7 mouse cellular contexts compared by ENCODE assay signal in the genomic region with DNA sequence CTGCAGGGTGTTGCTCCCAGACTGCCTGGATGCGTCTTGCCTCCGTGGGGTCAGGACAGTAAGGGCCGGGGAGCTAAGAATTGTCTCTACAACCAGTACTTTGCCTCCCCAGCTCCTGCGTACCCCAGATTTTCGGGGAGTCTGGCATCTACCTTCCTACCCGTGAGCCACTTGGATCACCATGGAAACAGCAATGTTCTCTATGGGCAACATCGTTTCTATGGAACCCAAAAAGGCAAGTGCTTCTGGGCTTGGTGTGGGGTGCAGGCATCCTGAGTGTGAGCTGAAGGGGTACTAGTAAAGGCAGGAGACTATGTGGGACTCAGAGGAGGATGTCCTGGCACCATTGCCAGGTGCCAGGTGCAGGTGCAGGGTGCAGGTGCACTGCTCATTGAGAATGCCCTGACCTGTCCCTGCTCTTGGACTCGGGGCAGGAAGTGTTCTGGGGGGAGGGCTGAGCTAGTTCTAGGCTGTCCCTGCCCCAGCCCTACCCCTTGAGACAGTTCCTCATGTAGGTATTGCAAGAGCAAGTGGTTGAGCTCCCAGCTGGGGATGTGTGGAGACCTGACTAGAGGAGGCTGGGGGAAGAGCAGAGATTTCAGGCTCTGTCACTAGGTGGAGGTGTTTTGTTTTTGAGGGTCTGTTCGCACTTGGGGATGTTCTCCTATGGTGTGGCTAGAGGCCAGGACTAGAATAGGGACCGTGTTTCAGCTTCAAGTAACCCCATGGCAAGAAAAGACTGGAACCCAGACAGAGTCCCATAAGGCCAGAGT. TPM values are rescaled to one million over a fixed set of nuclear protein-coding genes. Genes with fewer than 3 reads are reported as not detected.
DNase-seq lines count a peak whose midpoint lies in the region; ATAC-seq lines count a peak whose summit lies in the region.

No protein-coding gene starts in this region.

- H3K27ac ChIP-seq in midbrain, embryonic 10.5 days (replicated peaks), result peak overlapping the region; percentile 60; the same call in 1 of the 2 replicates
- H3K27ac ChIP-seq in midbrain, embryonic 11.5 days (ENCODE audit: low read depth, low read length), result no peak overlapping the region
- peak overlapping the region; percentile 25; the same call in 1 of the 2 replicates for H3K27ac ChIP-seq in forebrain, embryonic 12.5 days
- H3K27ac ChIP-seq in limb, embryonic 10.5 days, result peak overlapping the region; percentile 38

- ATAC-seq in midbrain, embryonic 11.5 days (ENCODE audit: low FRiP score), result no peak
- no peak for ATAC-seq in forebrain, embryonic 12.5 days (ENCODE audit: low FRiP score)

- no peak overlapping the region for H3K4me2 ChIP-seq in midbrain, embryonic 11.5 days
- H3K4me2 ChIP-seq in forebrain, embryonic 12.5 days, result no peak overlapping the region

- no peaks in the 10 kb centered on the region for H3K9me3 ChIP-seq in midbrain, embryonic 10.5 days (replicated peaks)
- H3K9me3 ChIP-seq in midbrain, embryonic 11.5 days (ENCODE audit: control insufficient read depth, low read length), result no peaks in the 10 kb centered on the region
- H3K9me3 ChIP-seq in forebrain, embryonic 12.5 days, result no peaks in the 10 kb centered on the region
- no peaks in the 10 kb centered on the region for H3K9me3 ChIP-seq in limb, embryonic 10.5 days (replicated peaks)

- WGBS in midbrain, embryonic 10.5 days, result 82% methylated on average over 10 of the region's 10 CpGs
- 81% methylated on average over 10 of the region's 10 CpGs for WGBS in midbrain, embryonic 11.5 days
- 68% methylated on average over 10 of the region's 10 CpGs for WGBS in forebrain, embryonic 12.5 days
- WGBS in limb, embryonic 10.5 days, result 89% methylated on average over 10 of the region's 10 CpGs

- peaks cover 52% of the 10 kb centered on the region for H3K4me1 ChIP-seq in midbrain, embryonic 10.5 days
- H3K4me1 ChIP-seq in midbrain, embryonic 11.5 days (ENCODE audit: control insufficient read depth, insufficient read depth, low read length), result peaks cover 16% of the 10 kb centered on the region
- peaks cover 67% of the 10 kb centered on the region for H3K4me1 ChIP-seq in forebrain, embryonic 12.5 days
- H3K4me1 ChIP-seq in limb, embryonic 10.5 days, result peaks cover 77% of the 10 kb centered on the region

- no peaks in the 10 kb centered on the region for H3K27me3 ChIP-seq in midbrain, embryonic 10.5 days (ENCODE audit: low read depth, poor library complexity, severe bottlenecking)
- no peaks in the 10 kb centered on the region for H3K27me3 ChIP-seq in midbrain, embryonic 11.5 days (ENCODE audit: control insufficient read depth, insufficient read depth, low read length)
- H3K27me3 ChIP-seq in forebrain, embryonic 12.5 days, result peaks cover 13% of the 10 kb centered on the region; the same call in 1 of the 2 replicates
- H3K27me3 ChIP-seq in limb, embryonic 10.5 days (ENCODE audit: low read depth, poor library complexity, severe bottlenecking), result no peaks in the 10 kb centered on the region

- H3K36me3 ChIP-seq in midbrain, embryonic 10.5 days, result peaks cover 99% of the 10 kb centered on the region
- peaks cover 18% of the 10 kb centered on the region for H3K36me3 ChIP-seq in midbrain, embryonic 11.5 days (ENCODE audit: control insufficient read depth, insufficient read depth, low read length)
- peaks cover 52% of the 10 kb centered on the region for H3K36me3 ChIP-seq in forebrain, embryonic 12.5 days (replicated peaks)
- H3K36me3 ChIP-seq in limb, embryonic 10.5 days, result peaks cover 94% of the 10 kb centered on the region

- DNase-seq in midbrain, embryonic 10.5 days (ENCODE audit: low spot score), result no peak
- DNase-seq in midbrain, embryonic 11.5 days (ENCODE audit: low spot score, missing footprints), result no peak
- no peak for DNase-seq in limb, embryonic 10.5 days (ENCODE audit: low spot score)
- peak; percentile 21 to 46 for DNase-seq in thymus, postnatal 36 days
- no peak for DNase-seq in adrenal gland, adult 8-10 months
- no peak for DNase-seq in embryo, embryonic 10.5 days (ENCODE audit: low spot score)

- H3K9ac ChIP-seq in midbrain, embryonic 11.5 days (ENCODE audit: low read length), result no peak overlapping the region
- H3K9ac ChIP-seq in forebrain, embryonic 12.5 days, result no peak overlapping the region

- H3K4me3 ChIP-seq in midbrain, embryonic 10.5 days, result no peak overlapping the region
- H3K4me3 ChIP-seq in midbrain, embryonic 11.5 days (ENCODE audit: low read depth, low read length), result no peak overlapping the region
- no peak overlapping the region for H3K4me3 ChIP-seq in forebrain, embryonic 12.5 days (replicated peaks)
- no peak overlapping the region for H3K4me3 ChIP-seq in limb, embryonic 10.5 days

RNA-seq across cellular contexts. Expression of gene Bahcc1, which starts 35.6 kb away (rescaled TPM):
- 14.3 and 16.6 TPM in 2 replicates for polyA plus RNA-seq in midbrain, embryonic 10.5 days (2016; fragmentation: Nextera tagmentation; extraction: Ambion mirVana)
- polyA plus RNA-seq in midbrain, embryonic 11.5 days (2014; fragmentation: Nextera tagmentation; extraction: Ambion mirVana), result 17.6 and 20.6 TPM in 2 replicates
- polyA plus RNA-seq in forebrain, embryonic 12.5 days (2016; fragmentation: Nextera tagmentation; extraction: Ambion mirVana), result 23.5 and 24.0 TPM in 2 replicates
- polyA plus RNA-seq in limb, embryonic 10.5 days (2016; fragmentation: Nextera tagmentation; extraction: Ambion mirVana), result 19.9 and 20.3 TPM in 2 replicates
- total RNA-seq in adrenal gland, adult 8-10 months (2022), result 10 to 100 TPM; 16.6 to 24.5 (median 19.5) TPM

Comparison
In these comparisons a context has a peak if more than half of its experiments do, and no peak if none do; other contexts are left out.
1. DNase-seq: peak in thymus, postnatal 36 days (2 of 2); none in midbrain, embryonic 10.5 days (single experiment), midbrain, embryonic 11.5 days (single experiment), limb, embryonic 10.5 days (single experiment), adrenal gland, adult 8-10 months (single experiment) and embryo, embryonic 10.5 days (single experiment).